Mouse (Mus musculus) regulatory T cell (primary cell): ENCODE measurements around the gene F8a.
"Not testable (repeated sequence)": the region's sequence is repeated elsewhere in the genome, so short reads cannot be mapped to it uniquely, and the experiment has no call there.

Source experiments
- in situ Hi-C: fragments of 300-600 bp; cut with MboI, MseI; formaldehyde crosslinking; loops from one replicate; pipeline ENCODE4 v1.15.1; 2025; ENCODE audit warnings: high pct_unique_total_duplicates

The F8a gene

DNA sequence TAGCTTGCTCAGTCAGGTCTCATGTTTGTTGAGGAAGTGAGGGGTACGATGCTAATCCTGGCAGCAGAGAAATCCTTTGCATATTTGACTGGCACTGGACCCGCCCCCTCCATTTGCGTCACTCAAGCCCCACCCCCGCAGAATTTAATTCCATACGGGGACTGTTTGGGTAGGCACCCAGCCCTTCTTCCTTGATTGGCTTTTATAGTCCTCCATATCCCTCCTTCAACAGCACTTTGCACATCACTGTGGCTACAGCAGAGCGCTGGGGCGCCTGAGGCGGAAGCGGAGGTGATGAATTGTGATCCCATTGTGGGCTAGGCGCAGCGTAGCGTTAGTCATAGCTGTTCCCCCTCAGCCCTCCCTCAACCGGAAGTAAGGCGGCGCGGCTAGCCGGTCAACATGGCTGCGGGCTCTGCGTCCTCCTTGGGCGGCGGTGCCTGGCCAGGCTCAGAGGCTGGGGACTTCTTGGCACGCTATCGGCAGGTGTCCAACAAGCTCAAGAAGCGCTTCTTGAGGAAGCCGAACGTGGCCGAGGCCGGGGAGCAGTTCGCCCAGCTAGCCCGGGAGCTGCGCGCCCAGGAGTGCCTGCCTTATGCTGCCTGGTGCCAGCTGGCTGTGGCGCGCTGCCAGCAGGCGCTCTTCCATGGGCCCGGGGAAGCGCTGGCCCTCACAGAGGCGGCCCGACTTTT lies at the start of gene F8a:
Gene F8a, plus strand, starts transcription at position 378 of the 692 bp plus-strand sequence.
- in situ Hi-C loops: no loop called here

DNA sequence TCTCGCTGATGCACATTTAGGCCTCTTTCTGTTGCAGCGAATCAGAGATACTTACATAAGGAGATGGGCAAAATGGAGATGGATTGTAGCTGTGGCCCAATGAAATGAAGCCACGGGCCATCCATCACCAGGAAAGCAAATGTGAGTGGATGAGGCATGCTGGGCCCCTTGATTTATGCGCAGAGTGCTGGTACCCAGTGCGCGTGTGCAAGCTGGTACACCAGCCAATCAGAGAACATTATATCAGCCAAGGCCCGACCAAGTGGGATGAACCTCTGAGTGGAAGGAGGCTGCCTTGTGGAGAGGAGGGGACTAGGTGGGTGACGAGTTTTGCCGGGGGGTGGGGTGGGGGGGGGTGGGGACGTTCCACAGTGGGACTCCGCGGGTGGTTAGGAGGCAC lies 36.2 kb upstream of the F8a start, which contains the start of gene Xlr3b:
Gene Xlr3b, plus strand, starts transcription at position 274 of the 400 bp plus-strand sequence.
- in situ Hi-C loops: not testable (repeated sequence)

GRCm38 (mm10) chrX:73213819-73214564 lies 14.1 kb upstream of the F8a start, which contains the start of gene Xlr4b:
Xlr4b (plus strand) TSS chrX:73214333.
- in situ Hi-C loops: loop anchor here (10.0 kb wide), 1 partner anchor 1511 kb away; no protein-coding TSS in a partner anchor

DNA sequence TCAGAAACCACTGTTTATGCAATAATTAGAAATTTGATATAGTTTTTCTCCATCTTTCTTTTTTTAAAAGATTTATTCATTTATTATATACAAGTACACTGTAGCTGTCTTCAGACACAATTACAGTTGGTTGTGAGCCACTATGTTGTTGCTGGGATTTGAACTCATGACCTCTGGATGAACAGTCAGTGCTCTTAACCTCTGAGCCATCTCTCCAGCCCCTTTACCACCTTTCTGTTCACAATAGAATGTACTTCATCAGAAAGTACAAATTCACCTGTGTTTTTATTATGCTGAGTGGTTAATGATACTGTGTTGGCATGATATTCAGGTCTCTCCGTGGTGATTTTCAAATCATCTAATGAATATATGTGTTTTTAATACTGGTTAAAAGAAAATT lies 2.7 kb upstream of the F8a start:
- in situ Hi-C loops: no loop called here

DNA sequence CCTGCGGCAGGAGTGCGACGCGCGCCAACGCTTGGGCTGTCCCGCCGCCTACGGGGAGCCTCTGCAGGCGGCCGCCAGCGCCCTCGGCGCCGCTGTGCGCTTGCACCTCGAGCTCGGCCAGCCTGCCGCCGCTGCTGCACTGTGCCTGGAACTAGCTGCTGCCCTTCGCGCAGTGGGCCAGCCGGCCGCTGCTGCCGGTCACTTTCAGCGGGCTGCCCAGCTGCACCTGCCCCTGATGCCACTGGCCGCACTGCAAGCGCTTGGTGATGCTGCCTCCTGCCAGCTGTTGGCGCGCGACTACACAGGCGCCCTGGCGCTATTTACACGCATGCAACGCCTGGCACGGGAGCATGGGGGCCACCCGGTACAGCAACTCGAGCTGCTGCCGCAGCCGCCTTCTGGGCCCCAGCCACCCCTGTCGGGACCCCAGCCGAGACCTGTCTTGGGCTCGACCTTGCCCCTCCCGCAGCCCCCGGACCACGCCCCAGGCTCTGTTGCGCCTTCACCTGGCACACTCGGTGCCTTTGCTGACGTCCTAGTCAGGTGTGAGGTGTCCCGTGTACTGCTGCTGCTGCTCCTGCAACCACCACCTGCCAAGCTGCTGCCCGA lies 619 bp downstream of the F8a start:
- in situ Hi-C loops: no loop called here

GRCm38 (mm10) chrX:73229288-73229687 lies 1.2 kb downstream of the F8a start:
- in situ Hi-C loops: no loop called here

DNA sequence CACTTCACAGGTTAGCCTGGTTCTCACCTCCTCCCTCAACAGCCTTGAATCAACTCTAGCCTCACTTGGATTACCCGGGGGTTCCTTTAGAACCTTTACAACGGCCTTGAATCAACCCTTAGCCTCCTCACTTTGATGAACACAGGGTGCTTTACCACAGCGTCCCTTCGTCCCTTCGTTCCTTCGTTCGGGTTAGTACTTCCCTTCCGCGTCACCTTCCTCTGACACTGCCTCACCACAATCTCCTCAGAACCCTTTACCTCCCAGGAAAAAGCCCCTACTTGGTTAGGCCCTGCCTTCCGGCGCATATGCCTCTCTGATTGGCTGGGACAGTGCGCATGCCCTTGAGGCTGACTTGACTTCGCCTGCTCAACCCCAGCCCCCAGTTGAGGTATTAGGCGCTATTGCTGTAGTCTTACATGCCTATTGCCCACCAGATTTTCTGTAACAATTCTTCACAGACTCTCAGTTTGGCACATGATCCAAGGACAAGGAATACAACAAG lies 14.8 kb downstream of the F8a start, which contains the start of gene Xlr4c:
Gene Xlr4c, minus strand, starts transcription at position 310 of the 505 bp plus-strand sequence.
- in situ Hi-C loops: loop anchor here (5.0 to 10.0 kb wide), 2 partner anchors 1482 to 1699 kb away; no protein-coding TSS in a partner anchor

DNA sequence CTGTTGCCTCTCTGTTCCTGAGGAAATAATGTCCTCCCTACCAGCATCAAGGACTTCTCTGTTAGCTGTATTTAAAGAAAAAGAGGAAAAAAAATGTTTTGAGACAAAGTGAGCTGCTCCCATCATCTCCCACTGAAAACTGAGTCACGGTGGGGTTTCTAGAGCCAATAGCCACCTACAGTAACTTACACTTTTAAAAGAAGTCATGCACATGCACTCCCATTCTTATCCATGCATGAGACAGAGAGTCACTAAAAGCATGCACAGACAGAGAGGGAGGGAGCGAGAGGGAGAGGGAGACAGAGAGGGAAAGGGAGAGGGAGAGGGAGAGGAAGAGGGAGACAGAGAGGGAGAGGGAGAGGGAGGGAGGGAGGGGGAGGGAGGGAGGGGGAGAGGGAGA lies 34.3 kb downstream of the F8a start:
- in situ Hi-C loops: loop anchor here (5.0 kb wide), 1 partner anchor 1435 kb away; no protein-coding TSS in a partner anchor

DNA sequence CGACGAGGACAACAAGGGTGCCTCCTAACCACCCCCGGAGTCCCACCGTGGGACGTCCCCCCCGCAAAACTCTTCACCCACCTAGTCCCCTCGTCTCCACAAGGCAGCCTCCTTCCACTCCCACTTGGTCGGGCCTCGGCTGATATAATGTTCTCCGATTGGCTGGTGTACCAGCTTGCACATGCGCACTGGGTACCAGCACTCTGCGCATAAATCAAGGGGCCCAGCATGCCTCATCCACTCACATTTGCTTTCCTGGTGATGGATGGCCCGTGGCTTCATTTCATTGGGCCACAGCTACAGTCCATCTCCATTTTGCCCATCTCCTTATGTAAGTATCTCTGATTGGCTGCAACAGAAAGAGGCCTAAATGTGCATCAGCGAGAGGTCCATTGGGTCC lies 37.2 kb downstream of the F8a start, which contains the start of gene Xlr3c:
Gene Xlr3c, minus strand, starts transcription at position 121 of the 400 bp plus-strand sequence.
- in situ Hi-C loops: not testable (repeated sequence)
